Mouse (Mus musculus) spleen, adult 2 months (tissue): Measurements from ENCODE around the gene Actrt3.

Experiments
- CTCF ChIP-seq: fragments of 200-500 bp; IDR thresholded peaks from 2 replicates; pipeline ENCODE4 v1.5.1; 2011; ENCODE audit warnings: mild to moderate bottlenecking, inconsistent platforms; ENCODE audit not compliant: insufficient read depth, insufficient read length, insufficient replicate concordance; ENCODE audit errors: extremely low read depth
- POLR2A ChIP-seq: fragments of 200-500 bp; IDR thresholded peaks from 2 replicates; pipeline ENCODE4 v1.6.1; 2011; ENCODE audit warnings: low read depth, low read length, inconsistent platforms

DNA sequence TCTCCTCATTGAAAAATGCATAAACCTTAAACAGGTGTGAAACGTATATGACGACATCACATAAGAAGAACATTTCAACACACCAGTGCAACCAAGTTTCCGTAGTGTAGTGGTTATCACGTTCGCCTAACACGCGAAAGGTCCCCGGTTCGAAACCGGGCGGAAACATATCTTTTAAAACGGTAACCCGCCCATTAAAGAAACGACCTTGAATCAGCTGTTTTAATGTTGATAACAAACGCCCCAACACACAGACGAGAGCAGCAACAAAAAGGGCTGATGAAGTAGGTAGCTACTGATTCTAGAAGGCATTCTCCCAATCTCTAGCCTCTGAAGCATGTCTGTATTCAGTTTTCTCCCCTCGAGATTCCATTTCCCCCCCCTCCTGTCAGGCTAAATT is 1.4 kb upstream of the Actrt3 start:
- TF ChIP-seq CTCF, result no peak
- TF ChIP-seq POLR2A, result no peak
